Mouse (Mus musculus) layer of hippocampus, adult 9-10 months (tissue): ENCODE results near the gene Serpina11.
"Not testable (repeated sequence)": the region's sequence is repeated elsewhere in the genome, so short reads cannot be mapped to it uniquely, and the experiment has no call there.

ENCODE experiments used
- DNase-seq: peaks from one replicate; pipeline ENCODE4 v3.0.0; 2022; ENCODE audit warnings: low spot score

Serpina11 gene

GRCm38 (mm10) chr12:103969577-103970116, 20.1 kb downstream of the Serpina11 start:
- no peak for DNase-seq

- DNase-seq: no peak
Measured at GRCm38 (mm10) chr12:103966761-103967160, 23.0 kb downstream of the Serpina11 start.

GRCm38 (mm10) chr12:103963288-103963687, 26.5 kb downstream of the Serpina11 start:
- no peak for DNase-seq

GRCm38 (mm10) chr12:103962860-103963259, 26.9 kb downstream of the Serpina11 start:
- no peak for DNase-seq

- DNase-seq: no peak
Measured at GRCm38 (mm10) chr12:103962337-103962736, 27.4 kb downstream of the Serpina11 start.

GRCm38 (mm10) chr12:103961716-103962115, 28.0 kb downstream of the Serpina11 start:
- no peak for DNase-seq

GRCm38 (mm10) chr12:103958798-103959197, 31.0 kb downstream of the Serpina11 start, which contains the start of gene Serpina1e:
TSS of gene Serpina1e (minus strand) at chr12:103958975.
- no peak for DNase-seq

- DNase-seq: not testable (repeated sequence)
Measured at GRCm38 (mm10) chr12:103956555-103956954, 33.2 kb downstream of the Serpina11 start.

GRCm38 (mm10) chr12:103952972-103953371, 36.8 kb downstream of the Serpina11 start:
- DNase-seq: not testable (repeated sequence)

GRCm38 (mm10) chr12:103946243-103946642, 43.5 kb downstream of the Serpina11 start:
- no peak for DNase-seq
